Mouse (Mus musculus): ENCODE data around the gene Tnni2. TPM values are rescaled to one million over a fixed set of nuclear protein-coding genes. Genes with fewer than 3 reads are reported as not detected.

Gene Tnni2
- total RNA-seq, 2 experiments from 2014 or later, result 20.9 to 25.6 TPM

- no peak for ATAC-seq (ENCODE audit: poor library complexity, severe bottlenecking)
Observed at GRCm38 (mm10) chr7:142458676-142459298, 17.2 kb downstream of the Tnni2 start.

GRCm38 (mm10) chr7:142459299-142459691 lies 17.7 kb downstream of the Tnni2 start:
- no peak for ATAC-seq (ENCODE audit: poor library complexity, severe bottlenecking)

GRCm38 (mm10) chr7:142460636-142461077 lies 19.0 kb downstream of the Tnni2 start, which contains the start of gene Lsp1:
Lsp1 (plus strand) TSS chr7:142460809.
- ATAC-seq (ENCODE audit: poor library complexity, severe bottlenecking), result peak; percentile 62

GRCm38 (mm10) chr7:142461446-142461845 lies 19.8 kb downstream of the Tnni2 start:
- ATAC-seq (ENCODE audit: poor library complexity, severe bottlenecking), result peak; percentile 60

DNA sequence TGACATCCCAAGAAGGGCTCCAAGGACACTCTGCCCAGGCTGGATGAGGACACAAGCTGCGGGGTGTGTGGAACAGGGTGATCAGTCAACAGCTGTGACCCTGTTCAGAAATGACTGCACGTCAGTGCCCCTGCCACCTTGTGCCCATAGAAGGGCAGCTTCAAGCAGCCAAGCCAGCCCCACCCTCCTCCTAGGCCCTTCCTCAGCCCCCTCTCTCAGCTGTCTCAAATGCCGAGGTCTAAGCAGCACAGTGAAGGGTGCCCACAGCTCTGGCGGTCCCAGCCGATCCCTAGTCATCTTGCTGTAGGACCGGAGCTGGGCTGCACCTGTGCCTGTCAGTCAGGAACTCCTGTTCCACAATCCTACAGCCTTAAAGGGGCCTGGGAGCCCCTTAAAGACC lies 20.6 kb downstream of the Tnni2 start:
- ATAC-seq (ENCODE audit: poor library complexity, severe bottlenecking), result no peak

DNA sequence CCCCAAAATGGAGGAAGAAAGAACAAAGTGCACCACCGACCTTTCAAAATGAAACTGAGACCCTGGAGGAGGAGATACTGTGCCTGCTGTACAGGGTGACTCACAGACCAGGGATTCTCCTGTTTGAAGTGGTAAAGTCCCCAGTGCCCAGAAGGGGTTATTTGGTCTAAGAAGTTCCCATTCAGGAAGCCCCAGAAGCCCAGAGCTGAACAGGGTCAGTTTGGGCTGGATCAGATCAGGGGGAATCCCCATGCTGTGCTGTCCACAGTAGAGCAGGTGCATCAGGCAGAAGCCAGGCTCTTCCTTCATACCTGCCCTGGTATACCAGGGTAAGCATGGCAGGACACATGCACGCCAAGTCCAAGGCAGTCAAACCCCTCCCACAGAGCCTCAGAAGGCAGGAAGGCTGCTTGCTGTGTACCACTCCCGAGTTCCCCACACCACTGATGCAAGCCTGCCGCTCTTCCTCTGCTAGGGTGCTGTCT lies 21.0 kb downstream of the Tnni2 start:
- ATAC-seq (ENCODE audit: poor library complexity, severe bottlenecking), result peak; percentile 22

GRCm38 (mm10) chr7:142470171-142470691 lies 28.6 kb downstream of the Tnni2 start:
- ATAC-seq (ENCODE audit: poor library complexity, severe bottlenecking), result no peak

GRCm38 (mm10) chr7:142470808-142471413 lies 29.3 kb downstream of the Tnni2 start:
- peak; percentile 27; the same call in 1 of the 2 replicates for ATAC-seq (ENCODE audit: poor library complexity, severe bottlenecking)

GRCm38 (mm10) chr7:142471414-142471861 lies 29.8 kb downstream of the Tnni2 start:
- ATAC-seq (ENCODE audit: poor library complexity, severe bottlenecking), result no peak

DNA sequence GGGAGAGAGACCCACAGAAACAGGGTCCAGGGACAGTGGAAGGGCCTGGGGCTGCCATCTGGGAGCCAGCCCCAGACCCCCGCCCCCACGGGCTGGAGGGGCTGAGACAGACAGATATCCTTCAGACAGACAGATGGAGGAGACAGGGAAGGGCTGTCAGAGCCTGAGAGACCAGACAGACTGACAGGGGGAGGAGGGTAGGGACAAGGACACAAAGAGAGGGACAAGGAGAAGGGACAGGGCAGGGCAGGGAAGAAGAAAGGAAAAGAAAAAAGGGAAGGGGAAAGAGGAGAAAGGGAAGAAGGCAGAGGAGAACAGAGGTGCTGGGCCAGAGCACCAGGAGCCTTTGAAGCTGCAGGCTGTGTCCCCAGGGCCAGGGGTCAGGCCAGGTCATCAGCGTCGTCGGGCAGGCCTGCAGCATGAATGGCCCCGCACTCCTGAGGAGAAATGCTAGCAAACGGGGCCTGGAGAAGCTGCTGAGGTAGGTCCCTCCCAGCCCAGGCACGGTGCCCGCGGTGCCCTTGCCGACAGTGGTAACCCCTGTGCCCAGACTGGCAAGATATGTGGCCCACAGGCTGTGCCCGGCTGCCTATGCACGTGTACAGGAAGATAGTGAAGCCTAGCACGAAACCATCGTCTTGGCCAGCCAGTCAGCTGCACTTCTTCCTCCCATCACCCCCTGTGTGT lies 30.4 kb downstream of the Tnni2 start:
- ATAC-seq (ENCODE audit: poor library complexity, severe bottlenecking), result no peak

DNA sequence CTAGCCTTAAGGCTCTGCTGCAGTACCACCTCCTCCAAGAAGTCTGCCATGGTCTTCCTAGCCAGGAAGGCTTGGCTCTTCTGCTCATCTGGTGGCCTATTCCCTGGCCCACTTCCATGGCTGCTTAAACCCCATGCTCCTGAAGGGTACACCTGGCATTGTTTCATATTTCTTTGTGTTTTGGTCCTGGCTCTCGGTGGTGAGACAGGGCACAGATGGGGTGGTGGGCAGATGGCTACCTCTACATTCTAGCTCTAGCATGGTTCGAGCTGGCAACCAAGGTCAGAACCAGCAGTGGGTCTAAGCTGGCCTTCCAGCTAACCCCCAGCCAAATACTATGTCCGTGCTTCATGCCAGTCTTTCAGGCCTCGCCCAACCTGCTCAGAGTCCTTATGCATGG lies 31.3 kb downstream of the Tnni2 start:
- ATAC-seq (ENCODE audit: poor library complexity, severe bottlenecking), result no peak

DNA sequence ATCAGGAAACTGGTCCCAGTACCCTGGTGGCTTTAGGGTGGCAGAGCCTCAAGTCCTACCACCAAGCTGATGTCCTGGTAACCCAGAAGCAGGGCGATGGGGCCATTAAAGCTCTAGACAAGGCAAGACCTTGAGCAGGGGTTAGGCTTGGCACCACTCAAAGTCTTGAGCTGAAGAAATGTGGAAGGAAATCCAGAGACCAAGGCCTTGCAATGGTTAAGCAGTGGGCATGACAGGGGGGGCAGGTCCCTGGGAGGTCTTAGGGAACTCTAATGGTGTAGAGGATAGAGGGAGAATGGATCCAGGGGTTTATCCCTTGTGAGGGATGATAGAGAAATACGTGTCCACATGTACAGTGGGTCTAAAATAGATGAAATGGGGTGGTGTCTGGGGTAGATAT lies 31.9 kb downstream of the Tnni2 start:
- ATAC-seq (ENCODE audit: poor library complexity, severe bottlenecking), result no peak

GRCm38 (mm10) chr7:142474799-142475198 lies 33.2 kb downstream of the Tnni2 start:
- ATAC-seq (ENCODE audit: poor library complexity, severe bottlenecking), result no peak

DNA sequence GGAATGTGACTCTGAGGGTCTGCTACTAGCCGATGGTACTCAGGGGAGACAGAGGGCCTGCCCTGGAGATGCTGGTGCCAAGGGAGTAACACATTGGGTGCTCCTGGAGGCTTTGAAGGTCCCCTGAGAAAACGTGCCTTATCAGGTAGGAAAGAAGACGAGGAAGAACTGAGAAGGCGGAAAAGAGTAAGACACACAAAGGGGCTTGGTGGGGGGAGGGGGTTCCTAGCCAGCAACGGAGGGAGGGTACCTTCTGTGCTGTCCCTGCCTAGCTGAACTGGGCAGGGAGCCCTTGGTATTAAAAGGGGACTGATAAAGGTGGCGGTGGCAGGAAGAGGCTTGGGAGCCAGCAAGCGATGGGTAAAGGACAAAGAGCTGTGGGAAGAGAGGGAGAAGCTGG lies 34.0 kb downstream of the Tnni2 start:
- ATAC-seq (ENCODE audit: poor library complexity, severe bottlenecking), result no peak

- ATAC-seq (ENCODE audit: poor library complexity, severe bottlenecking), result no peak
Observed at GRCm38 (mm10) chr7:142476271-142476670, 34.7 kb downstream of the Tnni2 start.

- no peak for ATAC-seq (ENCODE audit: poor library complexity, severe bottlenecking)
Observed at GRCm38 (mm10) chr7:142476795-142477452, 35.3 kb downstream of the Tnni2 start.

DNA sequence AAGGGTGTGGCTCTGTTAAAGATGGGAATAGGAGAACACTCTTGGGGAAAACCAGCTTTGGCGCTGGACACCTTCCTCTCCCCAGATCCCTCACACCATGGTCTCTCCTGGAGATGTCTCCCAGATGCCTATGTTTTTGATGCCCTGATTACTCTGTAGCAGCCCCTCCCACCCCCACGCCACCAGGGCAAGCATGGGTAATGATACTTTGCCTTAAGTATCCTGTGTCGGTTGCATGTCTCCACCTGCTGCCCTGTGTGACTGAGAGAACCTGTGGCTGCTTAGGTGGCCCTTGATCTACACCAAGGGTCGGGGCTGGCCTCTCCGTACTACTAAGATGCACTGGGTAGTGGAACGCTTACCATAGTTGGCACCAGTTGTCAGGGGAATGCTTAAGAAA lies 36.4 kb downstream of the Tnni2 start:
- no peak for ATAC-seq (ENCODE audit: poor library complexity, severe bottlenecking)

- ATAC-seq (ENCODE audit: poor library complexity, severe bottlenecking), result no peak
Observed at GRCm38 (mm10) chr7:142478574-142478973, 37.0 kb downstream of the Tnni2 start.

- no peak for ATAC-seq (ENCODE audit: poor library complexity, severe bottlenecking)
Observed at GRCm38 (mm10) chr7:142479307-142479706, 37.7 kb downstream of the Tnni2 start.

- no peak for ATAC-seq (ENCODE audit: poor library complexity, severe bottlenecking)
Observed at GRCm38 (mm10) chr7:142479886-142480285, 38.3 kb downstream of the Tnni2 start.

- ATAC-seq (ENCODE audit: poor library complexity, severe bottlenecking), result no peak
Observed at GRCm38 (mm10) chr7:142480661-142481060, 39.1 kb downstream of the Tnni2 start.
